In genomic region chr11:17257443-17257842, GRCm38 (mm10) we compare ENCODE assay signal across 8 mouse cellular contexts. TPM values are rescaled to one million over a fixed set of nuclear protein-coding genes. Genes with fewer than 3 reads are reported as not detected.
DNase-seq lines count a peak whose midpoint lies in the region; ATAC-seq and TF ChIP-seq lines count a peak whose summit lies in the region.

Gene C1d (plus strand): TSS chr11:17257579.

- TF ChIP-seq CTCF in heart, adult 2 months (IDR thresholded peaks at IDR 0.05), result no peak

- peak within 1 kb of the TSS; percentile 82 for H3K4me3 ChIP-seq in embryonic facial prominence, embryonic 13.5 days
- peak within 1 kb of the TSS; percentile 97 for H3K4me3 ChIP-seq in heart, adult 2 months
- peak within 1 kb of the TSS; percentile 79 for H3K4me3 ChIP-seq in limb, embryonic 13.5 days
- peak within 1 kb of the TSS; percentile 86 for H3K4me3 ChIP-seq in midbrain, embryonic 16.5 days (ENCODE audit: low read depth, low read length)

- peaks cover 2% of the 10 kb centered on the region; the same call in 1 of the 2 replicates for H3K79me2 ChIP-seq in heart, adult 2 months (replicated peaks; ENCODE audit: control insufficient read depth, insufficient read depth, low read length)

- TF ChIP-seq EP300 in heart, adult 2 months (IDR thresholded peaks at IDR 0.05; ENCODE audit: insufficient read depth, low read depth, low read length), result no peak

- peak within 1 kb of the TSS; percentile 71 for H3K4me2 ChIP-seq in embryonic facial prominence, embryonic 13.5 days
- H3K4me2 ChIP-seq in limb, embryonic 13.5 days (replicated peaks), result peak within 1 kb of the TSS; percentile 74
- peak within 1 kb of the TSS; percentile 87 for H3K4me2 ChIP-seq in midbrain, embryonic 16.5 days (ENCODE audit: low read length)

- intact Hi-C loops in heart, adult 2 months (cut with DNase I), result loop anchor here (5.0 kb wide), 2 partner anchors 45 to 95 kb away; partner anchors contain the start of gene Pno1

- peak; percentile 79 for ATAC-seq in embryonic facial prominence, embryonic 13.5 days (ENCODE audit: insufficient number of reproducible peaks, insufficient read depth, low FRiP score, low TSS enrichment, low read depth)
- ATAC-seq in limb, embryonic 13.5 days (ENCODE audit: low FRiP score, low read depth), result peak; percentile 93
- peak; percentile 97 for ATAC-seq in midbrain, embryonic 16.5 days

- 0% methylated on average over 33 of the region's 33 CpGs for WGBS in embryonic facial prominence, embryonic 13.5 days
- 0% methylated on average over 33 of the region's 33 CpGs for WGBS in heart, adult 2 months
- WGBS in limb, embryonic 13.5 days, result under 1% methylated on average over 33 of the region's 33 CpGs
- under 1% methylated on average over 33 of the region's 33 CpGs for WGBS in midbrain, embryonic 16.5 days

- H3K4me1 ChIP-seq in embryonic facial prominence, embryonic 13.5 days, result peaks cover 9% of the 10 kb centered on the region
- H3K4me1 ChIP-seq in heart, adult 2 months (ENCODE audit: control insufficient read depth, insufficient read depth, low read length), result peaks cover 1% of the 10 kb centered on the region
- peaks cover 7% of the 10 kb centered on the region for H3K4me1 ChIP-seq in limb, embryonic 13.5 days
- peaks cover 16% of the 10 kb centered on the region for H3K4me1 ChIP-seq in midbrain, embryonic 16.5 days (ENCODE audit: control insufficient read depth, insufficient read depth, low read length)

- TF ChIP-seq POLR2A in heart, adult 2 months (IDR thresholded peaks at IDR 0.05; ENCODE audit: insufficient read depth, low read depth, low read length), result peak; percentile 86

- H3K27ac ChIP-seq in embryonic facial prominence, embryonic 13.5 days, result peak within 1 kb of the TSS; percentile 90
- peak within 1 kb of the TSS; percentile 96 for H3K27ac ChIP-seq in heart, adult 2 months
- H3K27ac ChIP-seq in limb, embryonic 13.5 days, result peak within 1 kb of the TSS; percentile 85
- H3K27ac ChIP-seq in midbrain, embryonic 16.5 days (ENCODE audit: low read length), result peak within 1 kb of the TSS; percentile 91

- H3K27me3 ChIP-seq in embryonic facial prominence, embryonic 13.5 days, result no peaks in the 10 kb centered on the region
- H3K27me3 ChIP-seq in heart, adult 2 months (ENCODE audit: control insufficient read depth, insufficient read depth, low read length), result no peaks in the 10 kb centered on the region
- H3K27me3 ChIP-seq in limb, embryonic 13.5 days, result 0 out of 2 replicates have a peak, but pooled peaks cover 2% of the 10 kb centered on the region
- H3K27me3 ChIP-seq in midbrain, embryonic 16.5 days (ENCODE audit: control insufficient read depth, insufficient read depth, low read depth, low read length), result no peaks in the 10 kb centered on the region

- H3K9ac ChIP-seq in embryonic facial prominence, embryonic 13.5 days, result peak within 1 kb of the TSS; percentile 88
- peak within 1 kb of the TSS; percentile 62 for H3K9ac ChIP-seq in heart, adult 2 months (ENCODE audit: low read depth, low read length)
- peak within 1 kb of the TSS; percentile 87 for H3K9ac ChIP-seq in limb, embryonic 13.5 days
- H3K9ac ChIP-seq in midbrain, embryonic 16.5 days (ENCODE audit: low read depth, low read length), result peak within 1 kb of the TSS; percentile 93

- DNase-seq in 3134 (ENCODE audit: extremely low read depth, insufficient read length, low spot score), result peak; percentile 86
- peak; percentile 96 for DNase-seq in adrenal gland, postnatal 36 days
- peak; percentile 93 to 94 for DNase-seq in heart, adult 2 months
- peak; percentile 91 to 94 for DNase-seq in kidney, adult 8-10 months
- DNase-seq in spleen, postnatal 10 days (ENCODE audit: low spot score in 2 of 2), result peak; percentile 93 to 98

- H3K9me3 ChIP-seq in embryonic facial prominence, embryonic 13.5 days, result no peaks in the 10 kb centered on the region
- H3K9me3 ChIP-seq in limb, embryonic 13.5 days, result no peaks in the 10 kb centered on the region
- H3K9me3 ChIP-seq in midbrain, embryonic 16.5 days (replicated peaks; ENCODE audit: control insufficient read depth, low read length, poor library complexity, severe bottlenecking), result no peaks in the 10 kb centered on the region

- no peaks in the 10 kb centered on the region for H3K36me3 ChIP-seq in embryonic facial prominence, embryonic 13.5 days
- no peaks in the 10 kb centered on the region for H3K36me3 ChIP-seq in heart, adult 2 months (ENCODE audit: control insufficient read depth, insufficient read depth, low read length)
- no peaks in the 10 kb centered on the region for H3K36me3 ChIP-seq in limb, embryonic 13.5 days
- H3K36me3 ChIP-seq in midbrain, embryonic 16.5 days (ENCODE audit: control insufficient read depth, insufficient read depth, low read length), result no peaks in the 10 kb centered on the region

RNA-seq across cellular contexts. Expression of gene C1d, which starts in this region (rescaled TPM):
- total RNA-seq in adrenal gland, postnatal 36 days (2021), result 10 to 100 TPM; 48.0 to 63.3 TPM
- polyA plus RNA-seq in embryonic facial prominence, embryonic 13.5 days (2015; fragmentation: Nextera tagmentation; extraction: Ambion mirVana), result 99.4 and 108 TPM in 2 replicates
- total RNA-seq in heart, adult 2 months (2021), result 10 to 100 TPM; 32.1 to 34.3 TPM
- 22.7 and 25.6 TPM in 2 replicates for polyA plus RNA-seq in heart, adult 2 months (2012; rRNA removed)
- polyA plus RNA-seq in limb, embryonic 13.5 days (2015; fragmentation: Nextera tagmentation; extraction: Ambion mirVana), result 119 and 120 TPM in 2 replicates
- 167 and 178 TPM in 2 replicates for polyA plus RNA-seq in midbrain, embryonic 16.5 days (2015; fragmentation: Nextera tagmentation; extraction: Ambion mirVana)

Comparison
In these comparisons a context has a peak if more than half of its experiments do, and no peak if none do; other contexts are left out.
1. Peak in every context shown above with its lines: DNase-seq, ATAC-seq, H3K4me3 ChIP-seq and H3K27ac ChIP-seq.